Mouse (Mus musculus) CH12.LX (cell line): ENCODE data around the gene Jarid2. TPM values are rescaled to one million over a fixed set of nuclear protein-coding genes. Genes with fewer than 3 reads are reported as not detected.

ENCODE experiments used
- DNase-seq: peaks from one replicate; pipeline ENCODE4 v3.0.0-alpha.2; 2013; ENCODE audit errors: extremely low read depth
- H3K27ac ChIP-seq: 2 replicates; pipeline ENCODE4 v1.5.1; 2012; ENCODE audit warnings: low read depth, mild to moderate bottlenecking, control low read depth, moderate library complexity; ENCODE audit not compliant: insufficient read depth
- H3K27me3 ChIP-seq: replicated peaks from 2 replicates; pipeline ENCODE3; 2012; ENCODE audit warnings: inconsistent platforms
- H3K36me3 ChIP-seq, 2 experiments: replicated peaks in 1 of 2; 2 replicates each; pipeline versions ENCODE3 to v1.6.1; 2012; ENCODE audit warnings: inconsistent platforms in 1 of 2, low read length in 1 of 2, mild to moderate bottlenecking in 1 of 2, mixed read lengths in 1 of 2, moderate library complexity in 1 of 2; ENCODE audit not compliant: control insufficient read depth in 1 of 2, insufficient read depth in 1 of 2
- H3K4me1 ChIP-seq, 2 experiments: 2 replicates each; pipeline ENCODE4 v1.6.1; 2012; ENCODE audit warnings: inconsistent platforms in 1 of 2, moderate library complexity in 1 of 2; ENCODE audit not compliant: insufficient read depth in 2 of 2, control insufficient read depth in 1 of 2
- H3K4me2 ChIP-seq: 2 replicates; pipeline ENCODE4 v1.6.1; 2012; ENCODE audit warnings: low read depth, mild to moderate bottlenecking, control low read depth; ENCODE audit not compliant: poor library complexity, insufficient read depth, severe bottlenecking
- H3K4me3 ChIP-seq, 3 experiments: fragments of 150-350 bp in 1 of 3; sonication (generic) in 1 of 3; replicated peaks in 1 of 3; 2 replicates each; pipeline versions ENCODE3 to v1.5.1; 2011 to 2012; ENCODE audit warnings: low read depth in 2 of 3, low read length in 2 of 3, mild to moderate bottlenecking in 2 of 3, moderate library complexity in 2 of 3, control low read depth in 1 of 3, improper control_type of control experiment in 1 of 3, inconsistent platforms in 1 of 3, mixed read lengths in 1 of 3; ENCODE audit not compliant: poor library complexity in 1 of 3
- H3K79me2 ChIP-seq: replicated peaks from 2 replicates; pipeline ENCODE4 v1.6.1; 2012; ENCODE audit warnings: mild to moderate bottlenecking, moderate library complexity; ENCODE audit not compliant: control insufficient read depth, poor library complexity, insufficient read depth, severe bottlenecking; ENCODE audit errors: extremely low read depth
- H3K9ac ChIP-seq: 2 replicates; pipeline ENCODE4 v1.6.1; 2012; ENCODE audit warnings: low read depth, mild to moderate bottlenecking, control low read depth, moderate library complexity; ENCODE audit not compliant: insufficient read depth
- H3K9me3 ChIP-seq: replicated peaks from 2 replicates; pipeline ENCODE3; 2012; ENCODE audit warnings: low read length, inconsistent platforms, mixed read lengths
- BHLHE40 ChIP-seq: IDR thresholded peaks from 2 replicates; pipeline ENCODE4 v1.6.1; 2011; ENCODE audit warnings: mild to moderate bottlenecking, low read depth, low read length, improper control_type of control experiment
- CHD2 ChIP-seq: IDR thresholded peaks from 2 replicates; pipeline ENCODE4 v1.6.1; 2011; ENCODE audit warnings: low read length, improper control_type of control experiment
- E2F4 ChIP-seq: IDR thresholded peaks from 2 replicates; pipeline ENCODE4 v1.6.1; 2011; ENCODE audit warnings: low read depth, low read length, improper control_type of control experiment; ENCODE audit not compliant: insufficient replicate concordance
- EP300 ChIP-seq: IDR thresholded peaks from 2 replicates; pipeline ENCODE4 v1.6.1; 2011; ENCODE audit warnings: low read length, improper control_type of control experiment
- GABPA ChIP-seq: IDR thresholded peaks from 2 replicates; pipeline ENCODE4 v1.6.1; 2012; ENCODE audit warnings: low read depth, low read length, improper control_type of control experiment, inconsistent platforms; ENCODE audit not compliant: insufficient replicate concordance
- IRF4 ChIP-seq: IDR thresholded peaks from 2 replicates; pipeline ENCODE4 v1.6.1; 2014; ENCODE audit warnings: low read depth, mild to moderate bottlenecking, inconsistent platforms, low read length, improper control_type of control experiment
- JUN ChIP-seq: IDR thresholded peaks from 2 replicates; pipeline ENCODE4 v1.6.1; 2011; ENCODE audit warnings: low read depth, mild to moderate bottlenecking, low read length, improper control_type of control experiment, moderate library complexity; ENCODE audit not compliant: insufficient read depth
- JUND ChIP-seq: conservative IDR thresholded peaks from 2 replicates; pipeline ENCODE4 v1.6.1; 2011; ENCODE audit warnings: low read depth, low read length, improper control_type of control experiment
- MAFK ChIP-seq: IDR thresholded peaks from 2 replicates; pipeline ENCODE4 v1.6.1; 2011; ENCODE audit warnings: low read length, improper control_type of control experiment; ENCODE audit not compliant: insufficient replicate concordance
- MAX ChIP-seq: IDR thresholded peaks from 2 replicates; pipeline ENCODE4 v1.6.1; 2011; ENCODE audit warnings: low read length, improper control_type of control experiment
- MAZ ChIP-seq: IDR thresholded peaks from 2 replicates; pipeline ENCODE4 v1.6.1; 2012; ENCODE audit warnings: low read depth, mild to moderate bottlenecking, inconsistent platforms, low read length, improper control_type of control experiment, moderate library complexity
- MEF2A ChIP-seq: IDR thresholded peaks from 2 replicates; pipeline ENCODE4 v1.6.1; 2014; ENCODE audit warnings: low read depth, mild to moderate bottlenecking, inconsistent platforms, low read length, improper control_type of control experiment, borderline replicate concordance
- MXI1 ChIP-seq: IDR thresholded peaks from 2 replicates; pipeline ENCODE4 v1.6.1; 2011; ENCODE audit warnings: mild to moderate bottlenecking, low read depth, low read length, improper control_type of control experiment
- NELFE ChIP-seq: IDR thresholded peaks from 2 replicates; pipeline ENCODE4 v1.6.1; 2011; ENCODE audit warnings: low read depth, low read length, improper control_type of control experiment
- PAX5 ChIP-seq: IDR thresholded peaks from 2 replicates; pipeline ENCODE4 v1.6.1; 2012; ENCODE audit warnings: low read length, inconsistent platforms, mixed read lengths
- POLR2A ChIP-seq: IDR thresholded peaks from 2 replicates; pipeline ENCODE4 v1.6.1; 2011; ENCODE audit warnings: low read depth, mild to moderate bottlenecking, improper control_type of control experiment, low read length
- RCOR1 ChIP-seq: conservative IDR thresholded peaks from 2 replicates; pipeline ENCODE4 v1.6.1; 2012; ENCODE audit warnings: low read depth, mild to moderate bottlenecking, inconsistent platforms, low read length, improper control_type of control experiment
- SIN3A ChIP-seq: IDR thresholded peaks from 2 replicates; pipeline ENCODE4 v1.6.1; 2012; ENCODE audit warnings: low read length, improper control_type of control experiment, inconsistent platforms
- SMC3 ChIP-seq: IDR thresholded peaks from 2 replicates; pipeline ENCODE4 v1.6.1; 2011; ENCODE audit warnings: low read depth, low read length, improper control_type of control experiment
- TBP ChIP-seq: conservative IDR thresholded peaks from 2 replicates; pipeline ENCODE4 v1.6.1; 2011; ENCODE audit warnings: low read depth, low read length, improper control_type of control experiment
- TCF12 ChIP-seq: IDR thresholded peaks from 2 replicates; pipeline ENCODE4 v1.6.1; 2014; ENCODE audit warnings: low read depth, mild to moderate bottlenecking, inconsistent platforms, low read length, improper control_type of control experiment
- UBTF ChIP-seq: IDR thresholded peaks from 2 replicates; pipeline ENCODE4 v1.6.1; 2012; ENCODE audit warnings: low read depth, mild to moderate bottlenecking, inconsistent platforms, low read length, improper control_type of control experiment, moderate library complexity
- USF1 ChIP-seq: IDR thresholded peaks from 2 replicates; pipeline ENCODE4 v1.6.1; 2014; ENCODE audit warnings: low read depth, mild to moderate bottlenecking, inconsistent platforms, low read length, improper control_type of control experiment
- USF2 ChIP-seq: conservative IDR thresholded peaks from 2 replicates; pipeline ENCODE4 v1.6.1; 2011; ENCODE audit warnings: low read depth, low read length, improper control_type of control experiment
- ZNF384 ChIP-seq: IDR thresholded peaks from 2 replicates; pipeline ENCODE4 v1.6.1; 2012; ENCODE audit warnings: low read depth, low read length, improper control_type of control experiment, inconsistent platforms
- dilution Hi-C: fragments of 300-500 bp; cut with MboI; formaldehyde crosslinking; loops from 2 replicates; pipeline ENCODE4 v1.14.3; 2020; ENCODE audit warnings: low sequenced_read_pairs; ENCODE audit not compliant: extremely low pct_unique_long_range_greater_than_20kb, extremely low pct_ligation_motif_present
- in situ Hi-C: fragments of 300-500 bp; cut with MboI; formaldehyde crosslinking; loops from 3 replicates; pipeline ENCODE4 v1.14.3; 2019; ENCODE audit warnings: low sequenced_read_pairs, low pct_ligation_motif_present, low pct_unique_long_range_greater_than_20kb, mixed read lengths
- polyA plus RNA-seq: library from polyadenylated mRNA; unstranded; fragments of >175 nt; gene quantifications from 2 replicates; pipeline ENCODE4 v1.2.1, GENCODE M21; 2012; ENCODE audit warnings: low read depth; ENCODE audit not compliant: insufficient read length
- total RNA-seq, 2 experiments: library from RNA; depleted of rRNA; stranded (reverse); fragments of 300-350 nt in 1 of 2; fragments of >200 nt in 1 of 2; gene quantifications; 2 replicates each; pipeline ENCODE4 v1.2.3; 2012 to 2014

Jarid2 gene
- total and polyA plus RNA-seq, 3 experiments, result 4.5 to 10.9 (median 7.8) TPM

DNA sequence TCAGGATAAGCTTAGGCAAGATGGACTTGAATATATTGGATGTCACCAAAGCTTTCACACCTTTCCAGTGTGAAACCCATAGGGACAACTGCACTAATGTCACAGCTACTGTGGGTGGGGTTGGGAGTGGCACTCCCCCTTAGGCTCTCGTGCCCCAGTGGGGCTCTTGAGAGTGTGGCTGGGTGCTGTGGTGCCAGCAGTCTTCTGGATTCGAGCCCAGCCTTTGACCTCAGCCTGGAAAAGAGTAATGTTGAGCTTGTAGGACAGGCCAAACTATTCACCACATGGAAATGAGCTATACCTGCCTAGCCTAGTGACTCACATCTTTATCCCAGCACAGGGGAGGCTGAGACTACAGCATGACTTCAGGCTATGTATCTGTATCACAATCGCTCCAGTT, 194.8 kb downstream of the Jarid2 start:
- H3K4me2 ChIP-seq, result no peak overlapping the region
- H3K27me3 ChIP-seq, result no peaks in the 10 kb centered on the region
- in situ Hi-C loops (no loop called here), dilution Hi-C loops (no loop called here)
- H3K36me3 ChIP-seq, result peaks cover 50 to 90% of the 10 kb centered on the region in 2 experiments
- H3K9ac ChIP-seq, result no peak overlapping the region
- H3K79me2 ChIP-seq, result no peaks in the 10 kb centered on the region
- no peak overlapping the region for H3K4me3 ChIP-seq
- TF ChIP-seq BHLHE40, result no peak
- no peak for TF ChIP-seq MEF2A
- TF ChIP-seq MAZ, result no peak
- no peak for TF ChIP-seq POLR2A
- no peak for TF ChIP-seq NELFE
- no peak for TF ChIP-seq MAFK
- TF ChIP-seq TCF12, result no peak
- no peak for TF ChIP-seq EP300
- TF ChIP-seq PAX5, result no peak
- no peak for TF ChIP-seq MAX
- TF ChIP-seq JUN, result no peak
- TF ChIP-seq CHD2, result no peak
- TF ChIP-seq MXI1, result no peak
- TF ChIP-seq UBTF, result no peak
- no peak for TF ChIP-seq SIN3A
- no peak for TF ChIP-seq USF2
- no peak for TF ChIP-seq TBP
- TF ChIP-seq ZNF384, result no peak
- DNase-seq, result no peak
- no peak overlapping the region for H3K27ac ChIP-seq
- no peaks in the 10 kb centered on the region for H3K9me3 ChIP-seq
- no peaks in the 10 kb centered on the region for H3K4me1 ChIP-seq

DNA sequence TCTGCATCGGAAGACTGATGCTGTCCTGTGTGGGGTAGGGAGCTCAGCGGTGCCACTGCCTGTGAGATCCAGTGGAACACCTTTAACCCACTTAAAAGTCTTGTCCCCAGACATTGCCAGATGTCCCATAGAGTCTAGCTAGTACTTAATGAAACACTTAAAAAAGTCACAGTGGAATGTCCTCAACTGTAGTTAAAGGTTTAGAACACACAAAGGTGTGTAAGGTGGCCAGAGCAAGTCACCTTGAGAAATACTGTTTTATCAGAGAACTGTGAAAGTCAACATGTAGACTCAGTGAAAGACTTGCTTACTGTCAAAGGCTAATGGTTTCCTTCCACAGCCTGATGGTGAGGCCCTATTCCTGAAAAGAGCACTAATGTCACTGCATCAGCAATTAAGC, 195.9 kb downstream of the Jarid2 start:
- no peaks in the 10 kb centered on the region for H3K9me3 ChIP-seq
- no peaks in the 10 kb centered on the region for H3K4me1 ChIP-seq
- DNase-seq, result no peak
- no peaks in the 10 kb centered on the region for H3K27me3 ChIP-seq
- dilution Hi-C loops, result no loop called here
- H3K4me3 ChIP-seq, result no peak overlapping the region
- TF ChIP-seq POLR2A, result no peak
- no peak for TF ChIP-seq JUN
- no peak for TF ChIP-seq CHD2
- no peak for TF ChIP-seq JUND
- no peak for TF ChIP-seq ZNF384
- no peak for TF ChIP-seq BHLHE40
- TF ChIP-seq USF1, result no peak
- TF ChIP-seq SMC3, result no peak
- TF ChIP-seq GABPA, result no peak
- TF ChIP-seq IRF4, result no peak
- TF ChIP-seq E2F4, result no peak
- TF ChIP-seq UBTF, result no peak
- no peak for TF ChIP-seq MXI1
- TF ChIP-seq MEF2A, result no peak
- TF ChIP-seq RCOR1, result no peak
- no peak for TF ChIP-seq PAX5
- TF ChIP-seq, all 38 proteins: peak for 0
- Histone ChIP-seq H3K9ac (no peak overlapping the region), H3K36me3 (peaks cover 46 to 87% of the 10 kb centered on the region in 2 experiments), H3K27ac (no peak overlapping the region), H3K79me2 (no peaks in the 10 kb centered on the region), H3K4me2 (no peak overlapping the region)
- in situ Hi-C loops, result no loop called here
